Mouse (Mus musculus) right cerebral cortex, adult 18-20 months (tissue): Measurements from ENCODE around the gene H3f3a.

Experiments used
- DNase-seq: peaks from one replicate; pipeline ENCODE4 v3.0.0; 2022; ENCODE audit warnings: mixed read lengths

The H3f3a gene

DNA sequence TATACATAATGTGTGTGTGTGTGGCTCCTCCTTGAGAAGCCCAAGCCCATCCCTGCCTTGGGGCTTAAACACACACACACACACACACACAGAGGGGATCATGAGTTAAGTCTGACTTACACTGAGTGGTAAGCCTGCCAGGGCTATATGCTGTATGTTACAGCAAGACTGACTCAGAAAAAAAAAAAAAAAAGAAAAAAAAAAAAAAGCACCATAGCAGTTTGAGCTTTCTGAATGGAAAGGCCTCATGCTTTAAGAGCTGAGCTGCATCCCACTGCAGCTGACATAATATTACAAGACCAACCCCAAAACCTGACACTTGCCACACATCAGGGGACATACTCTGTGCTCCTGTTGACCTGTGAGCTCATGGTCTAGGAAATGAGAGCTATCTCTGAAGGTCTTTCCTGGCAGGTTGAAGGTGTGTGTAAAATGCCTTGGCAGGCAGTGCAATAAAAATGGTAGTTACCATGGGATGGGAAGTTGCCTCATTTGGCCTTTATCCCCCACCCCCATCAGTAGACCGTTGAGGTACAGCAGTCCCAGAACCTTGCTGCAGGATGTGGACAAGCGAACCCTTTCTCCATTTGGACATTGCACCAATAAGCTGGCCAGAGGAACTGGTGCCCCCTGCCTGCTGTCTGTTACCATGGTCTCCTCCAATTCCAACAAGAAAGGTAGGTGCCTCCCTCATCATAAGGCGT is 56.3 kb downstream of the H3f3a start:
- no peak for DNase-seq

DNA sequence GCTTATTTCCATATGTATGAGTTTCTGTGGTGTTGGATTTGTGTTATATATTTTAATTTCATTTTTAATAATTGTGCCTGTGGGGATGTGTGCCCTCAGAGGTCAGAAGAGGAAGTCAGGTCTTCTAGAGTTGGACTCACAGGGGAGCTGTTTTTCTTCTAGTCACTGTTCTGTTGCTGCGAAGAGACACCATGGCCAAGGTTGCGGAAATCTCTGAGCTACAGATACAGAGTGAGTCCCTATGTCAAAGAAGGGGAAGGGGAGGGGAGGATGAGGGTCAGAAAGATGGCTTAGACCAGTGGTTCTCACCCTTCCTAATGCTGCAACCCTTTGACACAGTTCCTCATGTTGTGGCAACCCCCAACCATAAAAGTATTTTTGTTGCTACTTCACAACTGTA is 57.0 kb downstream of the H3f3a start:
- no peak for DNase-seq

GRCm38 (mm10) chr1:180754376-180754775 is 59.4 kb downstream of the H3f3a start:
- DNase-seq: no peak

GRCm38 (mm10) chr1:180752115-180752514 is 61.6 kb downstream of the H3f3a start:
- DNase-seq: no peak
